Mouse (Mus musculus): ENCODE data around the gene Epas1.

The Epas1 gene

DNA sequence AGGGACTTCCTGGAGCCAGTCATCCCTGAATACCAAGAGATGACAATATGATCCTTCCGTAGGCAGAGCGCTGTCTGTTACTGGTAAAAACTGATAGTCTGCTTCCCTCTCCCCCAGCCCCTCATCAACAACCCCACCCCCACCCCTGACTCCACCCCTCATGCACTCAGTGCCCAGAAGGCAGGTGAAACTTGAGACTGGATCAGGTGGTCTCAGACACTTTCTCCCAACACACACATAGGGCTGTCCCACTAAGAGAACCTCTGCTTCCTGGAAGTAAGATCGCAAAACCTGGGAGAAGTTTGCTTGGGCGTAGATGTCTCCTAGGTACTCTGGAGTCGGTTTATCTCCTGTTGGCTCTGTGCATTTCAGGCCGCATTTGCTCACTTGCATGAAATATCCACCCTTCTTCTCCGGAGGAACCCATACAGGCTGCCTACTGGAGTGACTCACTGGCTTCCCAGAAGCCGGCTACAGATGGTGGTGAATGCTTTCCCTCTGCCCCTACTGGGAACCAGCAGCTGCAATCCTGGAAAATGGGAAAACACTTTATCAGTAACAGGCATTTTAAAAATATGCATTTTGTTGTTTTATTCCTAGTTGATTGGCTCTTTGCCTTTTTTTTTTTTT lies 28.6 kb upstream of the Epas1 start:
- Histone ChIP-seq H3K9me3 (ENCODE audit: low read length) (no peaks in the 10 kb centered on the region), H3K4me3 (replicated peaks; ENCODE audit: low read length) (peak overlapping the region; percentile 75), H3K4me1 (replicated peaks; ENCODE audit: low read depth, low read length) (peaks cover 63% of the 10 kb centered on the region), H3K36me3 (ENCODE audit: insufficient read depth, low read length) (no peaks in the 10 kb centered on the region), H3K27me3 (ENCODE audit: insufficient read depth, low read length) (no peaks in the 10 kb centered on the region)
- no peak for TF ChIP-seq POU5F1 (IDR thresholded peaks at IDR 0.05; ENCODE audit: borderline replicate concordance, low read length)
- no peak for TF ChIP-seq NANOG (IDR thresholded peaks at IDR 0.05; ENCODE audit: borderline replicate concordance, low read length)
- no peak for TF ChIP-seq CTCF (conservative IDR thresholded peaks at IDR 0.05; ENCODE audit: low read length)

DNA sequence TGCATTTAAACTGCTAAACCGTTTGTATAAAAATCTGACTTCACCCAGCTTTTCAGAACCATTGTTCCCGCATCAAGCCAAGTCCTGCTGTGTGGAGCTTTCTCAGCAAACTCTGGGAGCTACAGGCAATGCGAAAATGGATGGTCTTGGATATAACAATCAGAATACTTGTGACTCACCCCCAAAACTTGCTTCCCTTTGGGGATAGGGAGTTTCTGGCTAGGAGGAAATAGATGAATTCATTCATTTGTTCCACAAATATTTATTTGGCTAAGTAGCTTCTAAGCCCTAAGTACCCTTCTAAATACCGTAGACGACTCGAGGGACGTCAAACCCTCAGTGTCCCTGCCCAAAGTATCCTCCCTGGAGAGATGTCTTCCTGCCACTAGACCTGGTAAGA lies 27.0 kb upstream of the Epas1 start:
- no peak overlapping the region for H3K4me3 ChIP-seq (replicated peaks; ENCODE audit: low read length)
- H3K4me1 ChIP-seq (replicated peaks; ENCODE audit: low read depth, low read length): peaks cover 65% of the 10 kb centered on the region
- no peaks in the 10 kb centered on the region for H3K9me3 ChIP-seq (ENCODE audit: low read length)
- no peaks in the 10 kb centered on the region for H3K27me3 ChIP-seq (ENCODE audit: insufficient read depth, low read length)
- H3K36me3 ChIP-seq (ENCODE audit: insufficient read depth, low read length): no peaks in the 10 kb centered on the region
- TF ChIP-seq NANOG (IDR thresholded peaks at IDR 0.05; ENCODE audit: borderline replicate concordance, low read length) (no peak), POU5F1 (IDR thresholded peaks at IDR 0.05; ENCODE audit: borderline replicate concordance, low read length) (no peak), CTCF (conservative IDR thresholded peaks at IDR 0.05; ENCODE audit: low read length) (no peak)

DNA sequence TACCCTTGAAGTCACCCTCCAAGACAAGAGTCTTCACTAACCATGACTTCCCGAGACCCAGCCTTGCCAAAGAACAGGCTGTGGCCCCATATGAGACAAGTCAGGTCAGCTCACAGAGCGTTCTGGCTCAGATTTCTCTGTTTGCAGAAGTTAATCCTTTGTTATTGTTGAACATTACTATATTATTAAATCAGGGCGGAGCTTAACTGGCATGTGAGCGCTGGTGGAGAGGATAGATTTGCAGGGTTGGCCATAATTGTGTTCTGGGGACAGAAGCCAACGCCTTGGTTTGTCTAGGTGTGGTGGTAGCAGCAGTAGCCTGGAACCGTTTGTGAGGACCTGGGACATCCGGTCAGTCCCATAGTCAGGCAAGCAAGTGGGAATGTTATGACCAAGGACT lies 26.5 kb upstream of the Epas1 start:
- H3K9me3 ChIP-seq (ENCODE audit: low read length): no peaks in the 10 kb centered on the region
- TF ChIP-seq POU5F1 (IDR thresholded peaks at IDR 0.05; ENCODE audit: borderline replicate concordance, low read length): no peak
- H3K27me3 ChIP-seq (ENCODE audit: insufficient read depth, low read length): no peaks in the 10 kb centered on the region
- peaks cover 71% of the 10 kb centered on the region for H3K4me1 ChIP-seq (replicated peaks; ENCODE audit: low read depth, low read length)
- H3K4me3 ChIP-seq (replicated peaks; ENCODE audit: low read length): no peak overlapping the region
- H3K36me3 ChIP-seq (ENCODE audit: insufficient read depth, low read length): no peaks in the 10 kb centered on the region

DNA sequence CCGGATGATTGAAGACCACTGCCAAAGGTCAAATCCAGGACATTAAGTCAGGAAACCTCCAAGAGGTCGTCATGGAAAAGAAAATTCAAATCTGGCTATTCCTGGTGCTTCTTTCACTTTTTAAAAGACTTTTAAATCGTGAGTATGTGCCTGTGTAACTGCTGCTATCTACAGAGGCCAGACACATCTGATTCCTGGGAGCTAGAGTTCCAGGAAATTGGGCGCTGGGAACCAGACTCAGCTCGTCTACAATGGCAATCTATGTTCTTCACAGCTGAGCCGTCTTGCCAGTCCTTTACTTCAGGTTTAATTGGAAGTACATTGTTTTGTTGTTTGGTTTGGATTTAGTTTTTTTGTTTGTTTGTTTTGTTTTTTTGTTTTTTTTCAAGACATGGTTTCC lies 22.2 kb upstream of the Epas1 start:
- Histone ChIP-seq H3K9me3 (ENCODE audit: low read length) (no peaks in the 10 kb centered on the region), H3K4me3 (replicated peaks; ENCODE audit: low read length) (no peak overlapping the region), H3K4me1 (replicated peaks; ENCODE audit: low read depth, low read length) (peaks cover 73% of the 10 kb centered on the region), H3K36me3 (ENCODE audit: insufficient read depth, low read length) (no peaks in the 10 kb centered on the region), H3K27me3 (ENCODE audit: insufficient read depth, low read length) (no peaks in the 10 kb centered on the region)
- TF ChIP-seq NANOG (IDR thresholded peaks at IDR 0.05; ENCODE audit: borderline replicate concordance, low read length) (no peak), POU5F1 (IDR thresholded peaks at IDR 0.05; ENCODE audit: borderline replicate concordance, low read length) (no peak), CTCF (conservative IDR thresholded peaks at IDR 0.05; ENCODE audit: low read length) (no peak)

DNA sequence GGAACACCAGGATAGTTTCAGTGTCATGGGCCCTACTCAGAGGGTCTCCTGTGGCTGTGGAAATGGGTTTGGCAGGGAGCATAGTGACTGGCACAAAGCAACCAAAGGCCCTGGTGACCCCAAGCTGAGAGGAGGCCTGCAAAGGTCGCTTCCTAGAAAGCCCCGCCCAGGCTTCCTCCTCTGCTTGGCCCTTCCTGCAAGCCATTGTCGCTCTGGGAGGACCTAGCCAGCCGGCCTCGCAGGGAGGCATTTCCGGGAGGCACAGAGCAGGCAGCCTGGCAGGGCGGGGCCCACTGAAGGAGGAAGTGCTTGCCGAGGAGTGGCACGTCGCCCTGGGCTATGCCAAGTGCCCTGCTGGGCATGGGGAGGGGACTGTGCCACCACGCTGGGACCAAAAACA lies 21.5 kb upstream of the Epas1 start:
- TF ChIP-seq CTCF (conservative IDR thresholded peaks at IDR 0.05; ENCODE audit: low read length): no peak
- TF ChIP-seq POU5F1 (IDR thresholded peaks at IDR 0.05; ENCODE audit: borderline replicate concordance, low read length): no peak
- TF ChIP-seq NANOG (IDR thresholded peaks at IDR 0.05; ENCODE audit: borderline replicate concordance, low read length): no peak
- Histone ChIP-seq H3K4me3 (replicated peaks; ENCODE audit: low read length) (peak overlapping the region; percentile 59), H3K9me3 (ENCODE audit: low read length) (no peaks in the 10 kb centered on the region), H3K36me3 (ENCODE audit: insufficient read depth, low read length) (no peaks in the 10 kb centered on the region), H3K4me1 (replicated peaks; ENCODE audit: low read depth, low read length) (peaks cover 65% of the 10 kb centered on the region), H3K27me3 (ENCODE audit: insufficient read depth, low read length) (no peaks in the 10 kb centered on the region)

DNA sequence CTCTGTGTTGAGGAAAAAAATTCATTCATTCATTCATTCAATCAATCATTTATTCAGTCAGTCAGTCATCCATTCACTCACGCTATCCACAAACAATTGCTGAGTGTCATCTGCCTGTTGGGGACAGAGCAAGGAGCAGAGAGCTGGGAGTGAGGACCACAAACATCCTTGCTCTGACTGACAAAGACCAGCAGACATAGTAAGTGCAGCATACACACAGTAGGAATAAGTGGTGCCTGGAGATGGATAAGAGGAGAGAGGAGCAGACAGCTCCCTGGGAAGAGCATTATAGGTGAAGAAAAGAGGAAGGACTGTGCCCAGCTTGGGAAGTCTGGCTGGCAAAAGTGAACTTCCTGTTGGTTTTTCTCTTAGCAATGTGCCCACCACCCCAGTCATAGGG lies 21.0 kb upstream of the Epas1 start:
- Histone ChIP-seq H3K9me3 (ENCODE audit: low read length) (no peaks in the 10 kb centered on the region), H3K4me3 (replicated peaks; ENCODE audit: low read length) (peak overlapping the region; percentile 59), H3K4me1 (replicated peaks; ENCODE audit: low read depth, low read length) (peaks cover 60% of the 10 kb centered on the region), H3K27me3 (ENCODE audit: insufficient read depth, low read length) (no peaks in the 10 kb centered on the region), H3K36me3 (ENCODE audit: insufficient read depth, low read length) (no peaks in the 10 kb centered on the region)
- no peak for TF ChIP-seq POU5F1 (IDR thresholded peaks at IDR 0.05; ENCODE audit: borderline replicate concordance, low read length)
- TF ChIP-seq CTCF (conservative IDR thresholded peaks at IDR 0.05; ENCODE audit: low read length): no peak
- no peak for TF ChIP-seq NANOG (IDR thresholded peaks at IDR 0.05; ENCODE audit: borderline replicate concordance, low read length)

DNA sequence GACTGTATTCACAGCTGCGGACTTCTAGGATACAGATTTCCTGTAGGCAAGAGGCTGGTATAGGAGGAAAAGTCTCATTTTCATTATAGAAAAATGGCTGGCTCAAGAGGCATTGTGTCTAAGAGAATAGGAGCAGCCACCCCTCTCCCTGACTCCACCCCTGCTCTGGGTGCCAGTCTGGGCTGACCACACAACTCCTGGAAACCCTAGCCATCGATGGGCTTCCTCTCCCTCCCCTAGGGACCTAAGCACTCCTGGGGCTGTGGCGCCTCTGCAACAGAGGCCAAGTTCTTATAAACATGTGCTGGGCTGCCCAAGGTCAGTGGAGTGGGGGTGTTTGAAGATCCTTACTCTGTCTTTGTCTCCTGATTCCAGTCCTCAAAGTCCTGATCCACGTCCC lies 19.9 kb upstream of the Epas1 start:
- no peak for TF ChIP-seq NANOG (IDR thresholded peaks at IDR 0.05; ENCODE audit: borderline replicate concordance, low read length)
- TF ChIP-seq CTCF (conservative IDR thresholded peaks at IDR 0.05; ENCODE audit: low read length): no peak
- TF ChIP-seq POU5F1 (IDR thresholded peaks at IDR 0.05; ENCODE audit: borderline replicate concordance, low read length): no peak
- H3K9me3 ChIP-seq (ENCODE audit: low read length): no peaks in the 10 kb centered on the region
- H3K36me3 ChIP-seq (ENCODE audit: insufficient read depth, low read length): no peaks in the 10 kb centered on the region
- no peaks in the 10 kb centered on the region for H3K27me3 ChIP-seq (ENCODE audit: insufficient read depth, low read length)
- H3K4me3 ChIP-seq (replicated peaks; ENCODE audit: low read length): no peak overlapping the region
- peaks cover 58% of the 10 kb centered on the region for H3K4me1 ChIP-seq (replicated peaks; ENCODE audit: low read depth, low read length)

DNA sequence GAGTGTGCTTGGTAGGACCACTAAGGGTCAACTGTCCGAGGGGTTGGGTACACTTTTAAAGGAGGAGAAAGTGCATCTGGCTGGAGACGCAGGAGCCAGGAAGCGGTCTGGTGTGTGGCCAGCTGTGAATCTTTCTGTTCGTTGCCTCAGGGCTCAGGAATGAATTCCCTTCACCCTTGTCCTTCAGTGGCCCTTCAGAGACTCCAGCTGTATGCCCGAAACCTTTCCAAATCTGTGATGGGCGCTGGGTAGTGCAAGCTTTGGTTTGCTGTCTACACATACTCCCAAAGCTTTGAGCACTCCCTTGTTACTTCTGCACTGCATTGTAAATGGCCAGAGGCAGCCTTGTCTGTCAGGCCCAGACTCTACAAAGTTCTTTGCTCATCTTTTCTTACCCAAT lies 15.0 kb upstream of the Epas1 start:
- no peaks in the 10 kb centered on the region for H3K36me3 ChIP-seq (ENCODE audit: insufficient read depth, low read length)
- no peak for TF ChIP-seq NANOG (IDR thresholded peaks at IDR 0.05; ENCODE audit: borderline replicate concordance, low read length)
- TF ChIP-seq POU5F1 (IDR thresholded peaks at IDR 0.05; ENCODE audit: borderline replicate concordance, low read length): no peak
- TF ChIP-seq CTCF (conservative IDR thresholded peaks at IDR 0.05; ENCODE audit: low read length): no peak
- H3K27me3 ChIP-seq (ENCODE audit: insufficient read depth, low read length): no peaks in the 10 kb centered on the region
- H3K4me1 ChIP-seq (replicated peaks; ENCODE audit: low read depth, low read length): peaks cover 37% of the 10 kb centered on the region
- no peak overlapping the region for H3K4me3 ChIP-seq (replicated peaks; ENCODE audit: low read length)
- H3K9me3 ChIP-seq (ENCODE audit: low read length): no peaks in the 10 kb centered on the region

DNA sequence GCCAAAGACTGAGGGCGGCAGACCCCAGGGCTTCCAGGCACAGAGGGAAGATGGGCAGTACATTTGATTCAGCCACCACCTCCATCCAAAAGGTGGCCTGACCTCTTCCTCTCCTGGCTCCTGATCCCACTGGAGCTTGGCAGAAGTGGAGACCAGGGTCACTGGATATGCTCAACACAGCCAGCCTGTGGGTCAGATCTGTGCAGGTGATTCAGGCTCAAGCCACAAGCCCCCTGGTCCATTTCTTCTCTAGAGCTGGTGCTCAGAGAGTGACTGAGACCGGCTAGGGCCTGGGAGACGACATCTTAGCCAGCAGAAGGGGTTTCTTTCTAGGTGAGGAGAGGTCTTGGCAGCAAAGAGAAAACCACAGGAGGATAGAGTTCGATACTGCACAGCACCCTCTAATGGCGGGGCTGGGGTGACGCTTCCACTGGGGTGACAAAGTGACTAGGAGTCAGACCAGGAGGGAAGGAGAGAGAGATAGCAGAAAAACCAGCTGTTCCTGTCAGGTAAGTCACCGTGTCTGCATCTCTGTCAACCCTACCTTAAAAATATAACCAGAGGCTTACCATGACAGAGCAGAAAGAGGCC lies 10.1 kb upstream of the Epas1 start:
- Histone ChIP-seq H3K9me3 (ENCODE audit: low read length) (no peaks in the 10 kb centered on the region), H3K4me1 (replicated peaks; ENCODE audit: low read depth, low read length) (peaks cover 53% of the 10 kb centered on the region), H3K4me3 (replicated peaks; ENCODE audit: low read length) (no peak overlapping the region), H3K36me3 (ENCODE audit: insufficient read depth, low read length) (no peaks in the 10 kb centered on the region), H3K27me3 (ENCODE audit: insufficient read depth, low read length) (no peaks in the 10 kb centered on the region)
- TF ChIP-seq NANOG (IDR thresholded peaks at IDR 0.05; ENCODE audit: borderline replicate concordance, low read length) (no peak), CTCF (conservative IDR thresholded peaks at IDR 0.05; ENCODE audit: low read length) (0 out of 2 replicates have a peak, but pooled peaks have one; percentile 19)
